Mouse (Mus musculus): ENCODE data around the gene Naa80.

The Naa80 gene

GRCm38 (mm10) chr9:107551117-107551889 lies 27.4 kb upstream of the Naa80 start, which contains the start of gene Rassf1:
TSS of gene Rassf1 (plus strand) at chr9:107551555.
- WGBS, result 16% methylated on average over 63 of the region's 63 CpGs

- WGBS, result 61% methylated on average over 8 of the region's 8 CpGs
Measured at GRCm38 (mm10) chr9:107551890-107552355, 26.8 kb upstream of the Naa80 start.

GRCm38 (mm10) chr9:107552690-107553393 lies 25.8 kb upstream of the Naa80 start:
- 86% methylated on average over 5 of the region's 5 CpGs for WGBS

- 8% methylated on average over 37 of the region's 37 CpGs for WGBS
Measured at GRCm38 (mm10) chr9:107553541-107554318, 25.0 kb upstream of the Naa80 start.

- WGBS, result under 1% methylated on average over 53 of the region's 53 CpGs
Measured at GRCm38 (mm10) chr9:107554319-107554825, 24.3 kb upstream of the Naa80 start.

GRCm38 (mm10) chr9:107555031-107555457 lies 23.6 kb upstream of the Naa80 start:
- WGBS, result under 1% methylated on average over 23 of the region's 23 CpGs

GRCm38 (mm10) chr9:107555701-107556100 lies 23.0 kb upstream of the Naa80 start:
- 35% methylated on average over 2 of the region's 2 CpGs for WGBS

- 77% methylated on average over 3 of the region's 3 CpGs for WGBS
Measured at GRCm38 (mm10) chr9:107556346-107556745, 22.3 kb upstream of the Naa80 start.

GRCm38 (mm10) chr9:107563029-107563581 lies 15.6 kb upstream of the Naa80 start, which contains the start of gene Tusc2:
TSS of gene Tusc2 (plus strand) at chr9:107563255.
- under 1% methylated on average over 46 of the region's 46 CpGs for WGBS

- 46% methylated on average over 5 of the region's 5 CpGs for WGBS
Measured at GRCm38 (mm10) chr9:107565556-107565955, 13.1 kb upstream of the Naa80 start.

GRCm38 (mm10) chr9:107566041-107566709 lies 12.5 kb upstream of the Naa80 start:
- 51% methylated on average over 15 of the region's 15 CpGs for WGBS

- 65% methylated on average over 3 of the region's 3 CpGs for WGBS
Measured at GRCm38 (mm10) chr9:107566855-107567254, 11.8 kb upstream of the Naa80 start.

GRCm38 (mm10) chr9:107567702-107568319 lies 10.9 kb upstream of the Naa80 start, which contains the start of gene Hyal2:
TSS of gene Hyal2 (plus strand) at chr9:107567945.
- 42% methylated on average over 18 of the region's 18 CpGs for WGBS

- 3% methylated on average over 41 of the region's 41 CpGs for WGBS
Measured at GRCm38 (mm10) chr9:107568331-107569261, 10.1 kb upstream of the Naa80 start.

GRCm38 (mm10) chr9:107569270-107569669 lies 9.4 kb upstream of the Naa80 start:
- WGBS, result 1% methylated on average over 23 of the region's 23 CpGs

- WGBS, result 50% methylated on average over 13 of the region's 13 CpGs
Measured at GRCm38 (mm10) chr9:107570016-107570415, 8.7 kb upstream of the Naa80 start.

GRCm38 (mm10) chr9:107570845-107571244 lies 7.8 kb upstream of the Naa80 start:
- 94% methylated on average over 21 of the region's 21 CpGs for WGBS

- 91% methylated on average over 22 of the region's 22 CpGs for WGBS
Measured at GRCm38 (mm10) chr9:107571534-107572326, 7.0 kb upstream of the Naa80 start.
